Mouse (Mus musculus) MN1 (cell line): ENCODE measurements at regions not wholly inside any gene's neighbourhood (a gene's known extent, or its start where the extent isn't known, plus 50 kb on each side); places are given as distances from the start of the nearest gene placed in this dataset.

ENCODE experiments used
- DNase-seq: peaks from one replicate; pipeline ENCODE4 v3.0.0-alpha.2; 2016; ENCODE audit warnings: low spot score

DNA sequence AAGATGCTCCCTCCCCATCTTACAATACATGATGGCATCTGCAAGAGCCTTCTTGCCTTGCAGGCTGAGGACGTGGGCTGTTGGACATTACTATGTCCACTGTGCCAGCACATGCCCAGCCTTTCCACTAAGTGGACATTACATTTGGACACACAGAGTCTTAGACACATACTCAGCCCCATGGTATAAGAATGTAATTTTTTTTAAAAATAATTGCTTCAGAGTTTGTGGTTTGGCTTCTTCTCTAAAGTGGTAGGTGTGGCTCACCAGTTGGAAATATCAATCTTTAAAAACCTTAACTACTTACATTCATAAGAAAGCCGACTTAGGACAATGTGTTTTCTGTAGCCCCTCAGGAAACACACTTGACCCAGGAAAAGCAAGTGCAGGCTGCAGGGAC, 299.7 kb upstream of the Thbs1 start:
- no peak for DNase-seq

GRCm38 (mm10) chr2:117819701-117820225, 291.9 kb upstream of the Thbs1 start:
- no peak for DNase-seq

- DNase-seq, result no peak
These were observed 291.0 kb upstream of the Thbs1 start for GRCm38 (mm10) chr2:117820708-117821107.

GRCm38 (mm10) chr2:117825088-117825487, 286.6 kb upstream of the Thbs1 start:
- no peak for DNase-seq

DNA sequence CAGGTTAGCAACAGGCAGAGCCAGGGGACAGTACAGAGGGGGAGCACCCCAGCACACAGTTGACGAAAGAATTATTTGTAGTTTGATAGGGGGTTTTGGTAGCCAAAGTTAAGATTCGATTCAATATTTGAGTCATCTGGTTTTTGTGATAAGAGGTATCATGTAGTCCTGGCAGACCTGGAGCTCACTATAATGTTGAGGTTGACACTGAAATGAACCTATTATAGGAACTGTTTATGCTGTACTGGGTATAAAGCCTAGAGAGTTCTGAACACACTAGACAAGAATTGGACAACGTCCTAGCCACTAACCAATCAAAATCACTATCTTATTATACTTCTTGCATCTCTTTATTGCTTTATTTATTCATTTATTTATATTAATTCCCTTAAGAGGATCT, 284.4 kb upstream of the Thbs1 start:
- no peak for DNase-seq

DNA sequence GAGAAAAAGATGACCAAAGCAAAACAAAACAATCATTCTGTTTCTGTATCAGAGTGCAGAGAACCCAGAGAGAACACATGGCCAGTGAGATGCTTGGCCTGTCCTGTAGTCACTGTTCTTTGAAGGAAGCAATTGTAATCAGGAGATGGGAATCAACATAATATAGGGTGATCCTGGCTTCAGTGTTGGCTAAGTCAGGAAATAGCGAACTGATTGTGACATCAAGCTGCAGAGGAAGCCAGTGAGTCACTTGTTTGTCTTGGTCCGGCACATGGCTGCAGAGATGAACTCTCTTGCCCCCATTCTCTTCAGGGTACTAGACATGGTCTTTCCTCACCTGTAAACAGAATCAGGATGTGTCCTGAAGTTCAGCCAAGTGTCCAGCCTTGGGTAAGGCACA, 273.3 kb upstream of the Thbs1 start:
- DNase-seq, result no peak

DNA sequence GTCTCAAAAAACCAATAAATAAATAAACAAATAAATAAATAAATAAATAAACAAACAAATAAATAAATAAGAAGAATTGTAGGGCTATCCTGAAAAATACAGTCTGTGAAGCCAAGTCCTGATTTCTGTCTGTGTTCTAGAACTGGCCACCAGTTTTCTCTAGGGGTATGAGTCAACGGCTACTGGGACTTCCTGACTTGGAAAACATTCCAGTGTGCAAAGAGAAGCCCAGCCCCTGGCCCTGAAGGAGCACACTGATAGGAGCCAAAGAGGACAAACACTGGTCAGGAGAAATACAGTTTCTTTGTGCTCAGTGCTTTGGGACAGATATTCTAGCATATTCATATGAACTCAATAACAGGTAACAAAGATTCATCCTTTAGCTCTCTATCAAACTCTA, 271.3 kb upstream of the Thbs1 start:
- DNase-seq, result no peak

DNA sequence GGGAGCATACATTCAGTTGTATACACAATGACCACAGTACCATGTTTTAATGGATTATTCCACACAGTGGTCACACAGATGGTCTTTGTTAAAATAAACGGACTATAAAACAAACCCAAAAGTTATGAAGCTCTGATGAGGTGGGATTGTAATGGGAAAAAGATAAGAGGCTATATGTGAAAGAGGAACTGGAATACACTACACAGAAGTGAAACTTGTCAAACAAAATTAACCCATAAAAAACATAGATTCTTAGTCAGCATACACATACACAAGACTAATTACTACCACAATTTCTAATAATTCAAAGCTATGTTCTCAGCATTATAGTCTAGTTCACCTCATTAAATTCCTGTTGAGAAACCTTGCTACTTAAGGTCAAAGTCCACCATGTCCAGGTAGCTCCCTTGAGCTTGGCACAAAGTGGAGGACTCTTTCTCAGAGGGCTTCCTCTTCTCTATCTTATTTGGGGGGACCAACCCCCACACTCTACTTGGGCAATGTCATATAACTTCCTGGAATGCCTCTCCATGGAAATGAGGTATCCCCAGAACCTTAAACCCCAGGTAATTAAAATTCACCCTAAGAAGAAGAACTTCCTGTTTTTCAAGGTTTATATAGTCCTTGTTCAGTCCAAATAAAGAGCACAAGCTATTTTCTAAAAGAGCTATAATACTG, 269.2 kb upstream of the Thbs1 start:
- no peak for DNase-seq

GRCm38 (mm10) chr2:117852442-117852841, 259.2 kb upstream of the Thbs1 start:
- no peak for DNase-seq

- DNase-seq, result no peak
These were observed 249.4 kb upstream of the Thbs1 start for GRCm38 (mm10) chr2:117862301-117862700.

- DNase-seq, result no peak
These were observed 246.6 kb upstream of the Thbs1 start for GRCm38 (mm10) chr2:117865119-117865518.

DNA sequence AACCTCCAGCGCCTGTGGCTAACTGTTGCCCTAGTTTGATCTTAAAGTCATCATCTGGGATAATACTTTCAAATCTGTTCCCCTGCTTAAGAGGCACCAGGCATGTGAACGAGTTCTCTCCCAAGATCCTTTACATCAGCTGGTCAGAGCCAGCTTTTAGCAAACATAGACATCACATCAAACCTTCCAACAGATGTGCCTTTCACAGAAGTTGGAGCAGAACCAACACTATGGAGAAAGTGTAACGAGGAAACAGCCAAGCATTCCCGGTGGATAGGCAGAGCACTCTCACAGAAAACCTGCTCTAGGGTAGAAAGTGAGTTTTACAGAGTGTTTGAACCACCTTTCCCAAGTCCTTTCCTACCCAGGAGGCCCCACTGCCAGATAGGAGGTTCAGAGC, 244.7 kb upstream of the Thbs1 start:
- no peak for DNase-seq

GRCm38 (mm10) chr2:117867409-117867808, 244.3 kb upstream of the Thbs1 start:
- DNase-seq, result no peak

DNA sequence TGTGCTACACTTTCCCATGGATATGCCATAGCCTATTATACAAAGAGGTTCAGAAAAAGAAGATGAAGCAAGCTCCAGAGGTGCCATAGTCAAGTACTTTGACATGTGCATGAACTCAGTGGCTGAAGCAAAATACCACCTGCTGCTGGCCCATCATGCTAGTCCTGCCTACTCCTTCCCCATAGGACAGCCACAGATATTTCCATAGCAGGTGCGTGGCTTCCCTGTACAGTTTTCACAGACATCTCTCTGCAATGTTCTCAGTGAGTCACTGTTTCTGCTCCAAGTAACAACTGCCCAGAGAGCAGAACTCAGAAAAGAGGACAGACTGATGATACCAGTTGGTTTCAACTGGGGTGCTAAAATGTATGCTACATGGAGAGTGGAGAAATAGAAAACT, 242.8 kb upstream of the Thbs1 start:
- DNase-seq, result no peak

DNA sequence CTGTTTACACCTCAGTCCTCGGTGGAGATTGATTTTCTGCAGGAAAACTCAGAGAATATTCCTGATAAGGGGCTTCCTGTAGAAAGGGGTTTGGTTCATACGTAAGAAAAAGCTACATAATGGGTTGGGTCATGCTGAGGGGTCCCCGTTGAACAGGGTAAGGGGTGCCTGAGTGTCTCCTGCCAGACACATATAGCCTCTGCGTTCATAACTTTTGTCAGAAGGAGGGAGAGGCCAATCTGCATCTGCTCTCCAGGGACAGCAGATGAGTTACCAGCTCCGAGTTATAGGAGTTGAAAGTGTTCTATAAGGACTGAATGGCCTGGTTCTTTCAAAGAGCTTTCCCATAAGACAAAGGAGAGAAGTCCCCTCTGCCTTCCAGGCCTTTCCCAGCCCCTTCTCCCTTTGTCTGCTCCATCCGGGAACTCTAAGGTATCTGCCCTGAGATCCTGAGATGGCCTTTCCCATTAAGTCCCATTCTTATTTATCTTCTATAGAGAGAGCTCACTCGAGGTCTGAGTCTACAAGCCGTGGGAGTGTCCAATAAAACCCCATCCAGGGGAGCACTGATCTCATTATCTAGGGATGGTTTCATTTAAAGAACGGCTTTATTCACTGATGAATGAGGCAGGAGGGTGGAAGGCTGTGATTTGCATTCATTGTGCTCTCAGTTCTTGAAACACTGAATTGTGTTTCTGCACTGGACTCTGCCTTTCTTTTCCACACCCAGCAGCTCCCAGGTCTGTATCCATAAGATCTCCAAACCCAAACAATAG, 240.0 kb upstream of the Thbs1 start:
- DNase-seq, result no peak

- DNase-seq, result no peak
These were observed 233.9 kb upstream of the Thbs1 start for GRCm38 (mm10) chr2:117877816-117878215.

- no peak for DNase-seq
These were observed 229.5 kb upstream of the Thbs1 start for GRCm38 (mm10) chr2:117882136-117882535.

- no peak for DNase-seq
These were observed 228.8 kb upstream of the Thbs1 start for GRCm38 (mm10) chr2:117882890-117883289.

- no peak for DNase-seq
These were observed 225.2 kb upstream of the Thbs1 start for GRCm38 (mm10) chr2:117886516-117886915.

DNA sequence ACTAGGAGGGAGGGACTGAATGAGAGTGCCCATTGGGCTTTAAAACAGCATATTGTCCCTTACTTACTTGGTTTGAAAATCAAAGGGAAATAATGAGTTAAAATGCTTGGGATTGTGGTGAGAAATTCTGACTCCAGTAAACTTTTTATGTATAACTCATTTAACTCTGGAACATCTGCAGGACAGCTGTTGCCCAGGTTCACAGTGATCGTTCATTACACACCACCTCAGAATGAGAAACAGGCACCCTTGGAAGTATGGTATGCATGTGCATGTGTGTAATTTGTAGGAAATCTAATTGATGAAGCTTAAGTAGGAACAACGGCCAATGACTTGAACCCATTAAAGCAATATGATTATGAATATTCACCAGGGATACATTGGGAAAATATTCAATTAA, 210.4 kb upstream of the Thbs1 start:
- DNase-seq, result no peak

DNA sequence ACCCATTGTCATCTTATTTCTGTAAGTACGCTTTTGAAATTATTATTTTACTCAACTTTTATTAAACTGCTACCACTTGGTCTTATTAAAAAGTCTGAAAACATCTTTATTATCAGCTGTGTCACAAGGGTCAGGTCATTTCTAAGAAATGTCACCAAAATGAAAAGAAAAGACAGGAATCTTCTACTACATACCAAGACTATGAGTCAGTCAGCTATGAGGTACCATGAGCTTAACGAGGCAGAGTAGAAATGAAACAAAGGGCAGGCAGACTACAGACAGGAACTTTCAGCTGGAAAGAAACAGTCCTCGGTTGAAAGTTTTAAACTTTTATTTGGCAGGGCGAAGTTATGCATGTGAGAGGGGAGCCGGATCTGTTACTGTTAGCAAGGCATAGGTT, 208.8 kb upstream of the Thbs1 start:
- DNase-seq, result no peak

- DNase-seq, result no peak
These were observed 208.0 kb upstream of the Thbs1 start for GRCm38 (mm10) chr2:117903705-117904104.

GRCm38 (mm10) chr2:117906509-117906908, 205.2 kb upstream of the Thbs1 start:
- DNase-seq, result no peak

GRCm38 (mm10) chr2:117910781-117911180, 200.9 kb upstream of the Thbs1 start:
- DNase-seq, result no peak
